In genomic region chrX:134245946-134246345, GRCm38 (mm10) we compare ENCODE assay signal across 32 mouse cellular contexts. TPM values are rescaled to one million over a fixed set of nuclear protein-coding genes. Genes with fewer than 3 reads are reported as not detected.
DNase-seq lines count a peak whose midpoint lies in the region; ATAC-seq and TF ChIP-seq lines count a peak whose summit lies in the region.
"Had no signal": no experiment of that assay in that cellular context is flagged by ENCODE, and none has a peak within 500 bp of the region (broad histone marks: within the 10 kb centered on the region; RNA-seq: fewer than 3 reads in every experiment).

No protein-coding gene starts in this region.

- 58% methylated on average over 10 of the region's 10 CpGs for WGBS in lung, embryonic 14.5 days

- peak; percentile 55 to 73 for DNase-seq in adrenal gland, adult (ENCODE audit: inconsistent age in 2 of 2, low spot score in 1 of 2)
- no peak for DNase-seq in adrenal gland, adult 18-20 months (ENCODE audit: low spot score in 2 of 2)
- peak; percentile 3 for DNase-seq in lung, embryonic 14.5 days
- DNase-seq in lung, postnatal 14 days = no peak
- DNase-seq in adrenal gland, postnatal 36 days = peak; percentile 25 to 34
- DNase-seq: cerebellum, adult 18-20 months; cerebellum, adult 9-10 months; cerebellum, postnatal 14 days; forebrain, postnatal 0 days; gastrocnemius, adult 2 months; gastrocnemius, postnatal 14 days; heart, adult 11 months had no signal

- H3K9me3 ChIP-seq in lung, embryonic 14.5 days (ENCODE audit: low read depth, low read length) = no peaks in the 10 kb centered on the region
- H3K9me3 ChIP-seq: hindbrain, embryonic 12.5 days; hindbrain, embryonic 15.5 days had no signal

- no peaks in the 10 kb centered on the region for H3K4me1 ChIP-seq in lung, embryonic 14.5 days (ENCODE audit: insufficient read depth)
- H3K4me1 ChIP-seq: hindbrain, embryonic 12.5 days; hindbrain, embryonic 15.5 days had no signal

- no peaks in the 10 kb centered on the region for H3K27me3 ChIP-seq in lung, embryonic 14.5 days (ENCODE audit: insufficient read depth, low read length)
- H3K27me3 ChIP-seq: hindbrain, embryonic 12.5 days; hindbrain, embryonic 15.5 days had no signal

- TF ChIP-seq CTCF in lung, embryonic 14.5 days (IDR thresholded peaks at IDR 0.05; ENCODE audit: low read depth) = no peak

- no peaks in the 10 kb centered on the region for H3K36me3 ChIP-seq in lung, embryonic 14.5 days (ENCODE audit: insufficient read depth)
- H3K36me3 ChIP-seq: hindbrain, embryonic 12.5 days; hindbrain, embryonic 15.5 days had no signal

- no peak overlapping the region for H3K9ac ChIP-seq in lung, embryonic 14.5 days
- H3K9ac ChIP-seq: forebrain, postnatal 0 days; hindbrain, embryonic 12.5 days; hindbrain, embryonic 15.5 days had no signal

- no peak overlapping the region for H3K27ac ChIP-seq in lung, embryonic 14.5 days (ENCODE audit: low read depth)
- H3K27ac ChIP-seq: gastrocnemius, adult 2 months; hindbrain, embryonic 12.5 days; hindbrain, embryonic 15.5 days had no signal

- no peak overlapping the region for H3K4me3 ChIP-seq in lung, embryonic 14.5 days (ENCODE audit: low read depth, low read length)
- H3K4me3 ChIP-seq: gastrocnemius, adult 2 months; hindbrain, embryonic 12.5 days; hindbrain, embryonic 15.5 days had no signal

- H3K4me2 ChIP-seq in lung, embryonic 14.5 days = no peak overlapping the region
- H3K4me2 ChIP-seq: heart, embryonic 11.5 days; hindbrain, embryonic 12.5 days; hindbrain, embryonic 15.5 days had no signal

- ATAC-seq in lung, embryonic 14.5 days (ENCODE audit: insufficient read depth) = no peak
- ATAC-seq in erythroblast, adult 5-6 weeks (replicated peaks; ENCODE audit: low FRiP score, poor library complexity, severe bottlenecking) = no peak
- ATAC-seq: activated CD4-positive, CD25-positive, alpha-beta regulatory T cell, adult 4 months; forebrain, embryonic 14.5 days; forebrain, postnatal 0 days; intestine, postnatal 0 days had no signal

RNA-seq across cellular contexts. Expression of gene Nox1, which starts 24.2 kb away (rescaled TPM):
- total RNA-seq in adrenal gland, adult 18-20 months (2021) = not detected
- 2.8 and 3.1 TPM in 2 replicates for polyA plus RNA-seq in lung, embryonic 14.5 days (2014; fragmentation: Nextera tagmentation; extraction: Ambion mirVana)
- total RNA-seq in adrenal gland, postnatal 36 days (2021) = under 1 TPM in 1 of 2 experiments, not detected in 1; 0.49 TPM
- total RNA-seq in erythroblast, adult 5-6 weeks (2015; ENCODE audit: low replicate concordance) = not detected in 2 replicates
- total RNA-seq in erythroblast, adult 5-6 weeks (2017; ENCODE audit: low replicate concordance) = 0.28 TPM in 1 of 2 replicates, not detected in the other
- total RNA-seq: forebrain, postnatal 0 days had no signal
- polyA plus RNA-seq: embryonic facial prominence, embryonic 11.5 days; forebrain, embryonic 14.5 days; forebrain, postnatal 0 days; hindbrain, embryonic 15.5 days had no signal

RNA-seq across cellular contexts. Expression of gene Trmt2b, which starts 30.8 kb away (rescaled TPM):
- 10 to 100 TPM; 41.9 to 46.7 TPM for total RNA-seq in adrenal gland, adult 18-20 months (2021)
- 16.7 and 18.0 TPM in 2 replicates for polyA plus RNA-seq in lung, embryonic 14.5 days (2014; fragmentation: Nextera tagmentation; extraction: Ambion mirVana)
- 10 to 100 TPM; 40.6 to 45.0 TPM for total RNA-seq in adrenal gland, postnatal 36 days (2021)
- 8.6 and 16.9 TPM in 2 replicates for total RNA-seq in erythroblast, adult 5-6 weeks (2015; ENCODE audit: low replicate concordance)
- 6.6 and 8.2 TPM in 2 replicates for total RNA-seq in erythroblast, adult 5-6 weeks (2017; ENCODE audit: low replicate concordance)

RNA-seq across cellular contexts. Expression of gene Tmem35a, which starts 49.1 kb away (rescaled TPM):
- total RNA-seq in adrenal gland, adult 18-20 months (2021) = 100 to 1,000 TPM; 284 to 319 TPM
- polyA plus RNA-seq in lung, embryonic 14.5 days (2014; fragmentation: Nextera tagmentation; extraction: Ambion mirVana) = 3.7 and 4.0 TPM in 2 replicates
- 100 to 1,000 TPM; 264 to 311 TPM for total RNA-seq in adrenal gland, postnatal 36 days (2021)
- total RNA-seq in erythroblast, adult 5-6 weeks (2015; ENCODE audit: low replicate concordance) = not detected in 2 replicates
- not detected in 2 replicates for total RNA-seq in erythroblast, adult 5-6 weeks (2017; ENCODE audit: low replicate concordance)
- polyA plus RNA-seq: activated CD4-positive, CD25-positive, alpha-beta regulatory T cell, adult 4 months had no signal

RNA-seq across cellular contexts. Expression of gene Arl13a, which starts 58.6 kb away (rescaled TPM):
- not detected for total RNA-seq in adrenal gland, adult 18-20 months (2021)
- not detected in 2 replicates for polyA plus RNA-seq in lung, embryonic 14.5 days (2014; fragmentation: Nextera tagmentation; extraction: Ambion mirVana)
- total RNA-seq in adrenal gland, postnatal 36 days (2021) = not detected
- not detected in 2 replicates for total RNA-seq in erythroblast, adult 5-6 weeks (2015; ENCODE audit: low replicate concordance)
- not detected in 2 replicates for total RNA-seq in erythroblast, adult 5-6 weeks (2017; ENCODE audit: low replicate concordance)
- total RNA-seq: ES-E14; forebrain, postnatal 0 days; gastrocnemius, adult 2 months; gastrocnemius, postnatal 14 days; gastrocnemius, postnatal 4 days; heart, adult 8-10 months; heart, postnatal 25 days; hematopoietic stem cell, adult 5-6 weeks had no signal
- polyA plus RNA-seq: brain, embryonic 14.5 days; embryonic facial prominence, embryonic 11.5 days; embryonic facial prominence, embryonic 14.5 days; forebrain, embryonic 11.5 days; forebrain, embryonic 14.5 days; forebrain, postnatal 0 days; frontal cortex, adult 2 months; heart, embryonic 14.5 days; heart, postnatal 0 days; hindbrain, embryonic 12.5 days; hindbrain, embryonic 15.5 days; intestine, embryonic 14.5 days; intestine, postnatal 0 days had no signal

Comparison
In these comparisons a context has a peak if more than half of its experiments do, and no peak if none do; other contexts are left out.
1. DNase-seq: peak in adrenal gland, adult (2 of 2), lung, embryonic 14.5 days (single experiment) and adrenal gland, postnatal 36 days (2 of 2); none in adrenal gland, adult 18-20 months (0 of 2) and lung, postnatal 14 days (single experiment).
2. RNA of gene Tmem35a, which starts 49.1 kb away (total RNA-seq): 284 to 319 TPM in adrenal gland, adult 18-20 months and 264 to 311 TPM in adrenal gland, postnatal 36 days; not detected in erythroblast, adult 5-6 weeks; every median in the first group is over 100 times any median in the second.